Mouse (Mus musculus) kidney, postnatal 4 days (tissue): ENCODE data around the gene Tbl3.
"Not testable (repeated sequence)": the region's sequence is repeated elsewhere in the genome, so short reads cannot be mapped to it uniquely, and the experiment has no call there.

Experiments
- DNase-seq, 2 experiments: peaks; one replicate each; pipeline ENCODE4 v3.0.0; 2021; ENCODE audit warnings: mixed read lengths in 2 of 2

Tbl3 gene

DNA sequence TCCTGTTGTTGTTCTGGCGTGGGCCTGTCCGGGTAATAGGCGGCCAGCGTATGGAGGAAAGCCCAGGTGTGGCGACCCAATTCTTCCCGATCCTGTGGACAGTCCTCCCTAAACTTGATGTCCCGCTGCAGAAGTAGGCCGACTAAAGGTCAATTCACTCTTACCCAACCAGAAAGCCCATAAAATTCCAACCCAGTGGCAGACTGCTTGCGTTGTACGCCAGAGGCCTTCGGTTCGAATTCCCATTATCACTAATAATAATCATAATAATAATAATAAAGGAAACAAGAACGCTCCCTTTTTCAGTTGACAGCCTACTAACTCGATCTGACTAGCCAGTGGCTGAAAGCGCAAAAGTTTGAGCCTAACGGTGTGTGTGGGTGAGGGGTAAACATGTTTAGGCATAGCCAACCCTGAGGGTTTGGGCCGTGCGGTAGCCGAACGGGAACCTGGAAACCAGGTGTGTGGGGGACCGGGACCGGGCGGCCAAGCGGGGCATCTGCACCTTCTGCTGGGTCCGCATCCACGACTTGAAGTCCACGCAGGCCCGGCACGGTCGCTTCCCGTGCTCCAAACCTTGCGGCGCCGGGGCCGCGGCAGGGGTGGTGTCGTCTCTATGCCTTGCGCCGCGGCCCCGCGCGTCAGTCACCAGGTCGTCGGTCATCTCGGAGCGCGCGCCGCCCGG lies 12.0 kb downstream of the Tbl3 start:
- peak in 1 of 2 experiments; percentile 25 for DNase-seq

DNA sequence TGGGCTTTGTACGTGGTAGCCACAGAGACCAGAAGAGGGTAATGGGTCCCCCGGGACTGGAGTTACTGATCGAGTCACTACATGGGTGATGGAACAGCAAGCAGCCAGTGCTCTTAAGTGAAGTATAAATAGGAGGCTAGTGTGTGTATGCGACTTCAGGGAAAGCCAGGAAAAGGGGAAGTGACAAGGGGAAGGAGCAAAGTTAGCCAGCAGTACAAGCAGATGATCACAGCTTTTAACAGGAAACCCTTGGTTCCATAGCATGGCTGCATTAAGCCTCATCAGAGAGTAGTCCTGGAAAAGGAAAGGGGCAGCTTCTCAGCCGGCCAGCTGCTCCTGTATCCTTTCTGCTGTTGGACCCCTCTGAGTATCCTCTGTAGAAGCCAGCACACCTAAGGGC lies 15.1 kb downstream of the Tbl3 start:
- no peak for DNase-seq

DNA sequence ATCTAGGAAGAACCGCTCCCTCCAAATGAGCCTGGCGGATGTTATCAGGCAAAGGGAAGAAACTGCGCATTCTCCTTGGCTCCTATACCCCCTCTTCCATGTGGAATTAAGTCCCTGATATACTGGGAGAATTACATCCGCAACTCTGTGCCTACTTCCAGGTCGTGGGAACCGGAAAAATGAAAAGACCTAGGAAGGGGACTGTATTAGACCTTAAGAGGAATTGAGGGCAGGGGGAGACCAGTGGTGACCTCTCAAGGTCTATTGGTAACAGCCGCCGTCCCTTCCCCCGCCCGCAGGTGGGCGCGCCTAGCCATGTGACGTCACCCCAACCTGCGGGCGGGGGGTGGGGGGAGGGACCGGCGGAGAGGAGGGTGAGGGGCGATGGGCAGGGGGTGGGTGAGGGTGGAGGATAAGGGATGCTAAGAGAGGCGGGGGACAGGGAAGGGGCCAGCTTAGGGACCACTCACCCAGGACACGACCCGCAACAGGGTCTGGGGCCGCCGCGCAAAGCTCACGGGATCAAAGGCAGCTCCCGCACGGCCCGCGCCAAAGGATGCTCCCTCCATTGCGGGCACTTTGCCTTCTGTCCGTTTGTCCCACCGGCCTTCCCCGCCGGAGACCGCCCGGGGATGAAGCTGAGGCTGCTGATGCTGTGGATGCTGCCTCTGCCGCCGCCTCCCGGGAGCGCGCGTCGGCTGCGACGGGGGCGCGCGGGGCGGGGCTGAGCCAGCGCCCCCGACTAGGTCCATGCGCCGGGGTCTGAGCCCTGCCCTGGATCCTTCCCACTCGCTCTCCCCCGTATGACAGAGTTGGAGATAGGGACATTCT lies 18.0 kb downstream of the Tbl3 start, which contains the start of gene Syngr3:
Syngr3 (minus strand) TSS at position 705 of the 831 bp plus-strand sequence.
- peak in 1 of 2 experiments; percentile 34 for DNase-seq

DNA sequence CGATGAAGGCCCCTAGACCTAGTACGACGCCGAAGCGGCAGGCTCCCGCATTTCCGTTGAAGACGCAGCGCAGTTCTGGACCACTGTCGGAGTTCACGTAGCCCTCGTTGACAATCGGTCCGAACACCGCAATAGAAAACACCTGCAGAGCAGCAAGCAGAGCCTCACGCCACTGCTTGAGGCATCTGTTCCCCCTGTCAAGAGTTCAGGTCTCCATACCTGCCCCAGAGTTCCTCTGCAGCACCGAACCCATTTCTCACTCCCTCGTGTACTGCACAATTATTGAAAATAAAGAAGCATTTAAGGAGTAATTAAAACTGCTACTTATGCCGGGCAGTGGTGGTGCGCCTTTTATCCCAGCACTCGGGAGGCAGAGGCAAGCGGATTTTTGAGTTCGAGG lies 19.9 kb downstream of the Tbl3 start:
- DNase-seq, result no peak

DNA sequence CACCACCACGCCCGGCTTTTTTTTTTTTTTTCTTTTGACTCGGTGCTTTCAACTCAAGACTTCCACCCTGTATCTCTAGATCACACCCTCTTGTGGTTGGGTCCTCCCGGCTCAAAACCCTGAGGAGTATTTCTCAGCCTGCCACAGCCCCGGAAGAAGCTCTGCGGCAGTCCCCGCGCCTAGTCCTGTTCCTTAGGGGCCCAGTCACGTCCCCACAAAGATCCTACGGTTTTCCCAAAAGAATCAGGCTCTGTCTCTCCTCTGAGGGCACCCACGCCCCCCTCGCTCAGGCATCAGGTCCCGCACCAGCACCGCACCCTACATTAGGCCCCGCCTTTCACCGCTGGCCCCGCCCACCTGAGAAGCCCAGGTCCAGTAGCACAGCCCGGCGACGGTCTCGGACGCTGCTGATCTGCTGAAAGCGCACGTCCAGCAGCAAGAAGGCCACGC lies 20.3 kb downstream of the Tbl3 start:
- peak; percentile 73 to 79 for DNase-seq

DNA sequence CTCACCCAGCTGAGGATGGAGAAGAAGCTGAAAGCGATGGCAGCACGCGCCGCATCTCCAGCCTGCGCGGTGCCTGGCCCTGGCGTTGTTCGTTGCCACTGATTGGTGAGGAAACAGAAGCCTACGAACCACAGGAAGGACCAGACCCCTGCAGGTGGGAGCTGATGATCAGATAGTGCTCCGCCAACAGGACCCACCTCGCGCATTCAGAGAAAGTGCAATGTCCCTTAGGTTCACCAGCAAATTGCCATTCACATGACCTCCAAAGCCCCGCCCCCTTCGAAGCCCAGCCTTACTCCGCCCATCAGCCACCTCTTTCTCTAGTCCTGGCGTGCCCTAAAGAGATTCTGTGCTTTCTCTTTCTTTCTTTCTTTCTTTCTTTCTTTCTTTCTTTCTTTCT lies 20.9 kb downstream of the Tbl3 start:
- DNase-seq, result peak; percentile 62 to 75

DNA sequence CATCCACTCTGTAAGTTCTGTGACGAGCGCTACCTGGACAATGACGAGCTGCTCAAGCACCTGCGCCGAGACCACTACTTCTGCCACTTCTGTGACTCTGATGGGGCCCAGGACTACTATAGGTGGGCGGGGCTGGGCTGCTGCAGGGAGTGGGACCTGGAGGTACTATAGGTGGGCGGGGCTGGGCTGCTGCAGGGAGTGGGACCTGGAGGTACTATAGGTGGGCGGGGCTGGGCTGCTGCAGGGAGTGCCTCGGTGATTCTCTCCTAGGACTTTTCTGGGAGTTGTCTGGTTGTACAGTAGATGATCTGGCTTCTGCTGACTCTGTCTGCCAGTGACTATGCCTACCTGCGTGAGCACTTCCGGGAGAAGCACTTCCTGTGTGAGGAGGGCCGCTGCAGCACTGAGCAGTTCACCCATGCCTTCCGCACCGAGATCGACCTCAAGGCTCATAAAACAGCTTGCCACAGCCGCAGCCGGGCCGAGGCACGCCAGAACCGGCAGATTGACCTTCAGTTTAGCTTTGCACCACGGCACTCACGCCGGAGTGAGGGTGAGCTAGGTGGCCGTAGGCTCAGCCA lies 29.9 kb downstream of the Tbl3 start:
- DNase-seq, result no peak

DNA sequence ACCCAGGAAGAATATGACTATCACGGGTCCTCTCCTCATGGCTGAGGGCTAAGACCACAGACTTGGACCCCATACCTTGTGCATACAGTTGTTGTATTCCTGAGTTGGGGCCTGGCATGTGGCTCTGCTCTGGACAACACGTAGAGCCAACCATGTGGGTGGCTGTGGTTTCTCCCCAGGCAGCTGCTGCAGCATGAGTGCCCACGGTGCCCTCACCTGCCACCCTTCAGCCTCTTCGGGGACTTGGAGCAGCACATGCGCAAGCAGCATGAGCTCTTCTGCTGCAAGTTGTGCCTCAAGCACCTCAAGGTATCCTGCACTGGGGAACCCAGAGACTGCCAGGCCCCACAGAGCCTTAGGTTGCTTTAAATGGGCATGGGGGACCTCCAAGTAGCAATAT lies 30.6 kb downstream of the Tbl3 start:
- DNase-seq, result no peak

DNA sequence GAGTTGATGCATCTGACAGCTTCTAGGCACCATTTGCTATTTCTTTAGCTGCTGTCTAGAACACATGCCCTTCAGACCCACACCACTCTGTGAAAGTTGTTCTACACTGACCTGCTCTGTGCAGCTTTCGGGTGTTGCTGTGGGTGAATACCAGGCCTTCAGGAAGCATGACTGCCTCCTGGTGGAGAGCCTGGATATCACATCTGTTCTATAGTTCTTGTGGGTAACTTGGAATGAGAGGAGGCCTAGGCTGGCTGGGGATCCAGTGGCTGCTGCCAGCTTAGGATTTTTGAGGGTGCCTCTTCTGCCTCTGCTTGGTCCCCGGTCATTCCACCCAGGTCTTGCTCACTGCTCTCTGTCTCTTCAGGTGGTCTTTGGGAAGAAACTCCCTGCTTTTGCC lies 31.3 kb downstream of the Tbl3 start:
- DNase-seq, result peak; percentile 82 to 86

DNA sequence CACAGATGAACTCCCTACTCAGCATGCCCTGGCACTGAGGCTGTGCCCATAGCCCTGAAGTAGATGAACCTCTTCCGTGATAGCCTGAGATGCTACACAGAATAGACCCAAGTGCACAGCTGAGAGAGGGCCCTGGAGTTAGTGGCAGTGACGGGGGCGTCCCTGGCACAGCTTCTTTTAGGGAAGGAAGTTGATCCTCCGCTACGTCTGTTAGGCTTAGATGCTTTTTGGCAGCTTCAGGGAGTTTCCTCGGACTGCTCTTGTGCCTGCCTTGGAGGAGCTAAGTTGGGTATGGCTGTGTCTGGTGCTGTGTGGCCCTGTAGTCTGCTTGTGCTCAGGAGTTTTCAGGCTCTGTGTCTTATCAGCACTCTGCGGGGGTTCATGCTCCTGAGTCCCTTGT lies 33.2 kb downstream of the Tbl3 start:
- no peak for DNase-seq

DNA sequence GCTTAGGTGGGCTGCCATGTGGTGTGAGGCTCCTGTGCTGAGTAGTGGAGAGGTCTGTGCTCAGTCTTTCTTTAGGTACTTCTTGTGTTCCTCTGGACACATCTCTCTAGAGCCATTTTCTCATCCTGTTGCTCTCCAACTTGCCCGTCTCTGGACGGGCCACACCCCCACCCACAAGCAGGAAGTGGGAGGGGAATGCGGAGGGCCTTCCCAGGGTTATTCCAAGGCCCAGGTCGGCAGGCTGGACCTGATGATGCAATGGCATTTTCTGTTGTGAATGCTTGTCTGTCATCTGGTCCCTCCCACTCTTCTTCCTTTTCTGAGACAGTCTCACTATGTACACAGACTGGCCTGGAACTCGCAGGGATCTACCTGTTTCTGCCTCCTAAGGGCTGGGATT lies 35.3 kb downstream of the Tbl3 start:
- peak; percentile 55 to 72 for DNase-seq

DNA sequence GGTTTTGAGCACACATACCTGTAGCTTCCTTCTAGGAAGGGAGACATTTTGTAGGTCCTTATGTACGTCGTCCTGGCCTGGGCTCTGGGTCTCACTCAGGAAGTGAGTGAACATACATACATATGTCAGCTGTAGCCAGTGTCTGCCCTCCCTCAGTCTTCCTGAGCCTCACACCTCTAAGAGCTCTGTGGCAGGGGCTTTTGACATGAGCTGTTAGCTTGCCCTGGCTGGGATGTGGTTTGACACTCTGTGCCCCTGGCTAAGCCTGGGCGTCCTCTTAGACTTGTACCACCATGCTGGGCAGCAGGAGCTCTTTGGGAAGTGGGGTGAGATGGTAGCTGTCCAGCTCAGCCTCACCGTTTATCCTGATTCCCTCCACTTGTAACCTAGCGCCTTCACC lies 36.1 kb downstream of the Tbl3 start:
- no peak for DNase-seq

DNA sequence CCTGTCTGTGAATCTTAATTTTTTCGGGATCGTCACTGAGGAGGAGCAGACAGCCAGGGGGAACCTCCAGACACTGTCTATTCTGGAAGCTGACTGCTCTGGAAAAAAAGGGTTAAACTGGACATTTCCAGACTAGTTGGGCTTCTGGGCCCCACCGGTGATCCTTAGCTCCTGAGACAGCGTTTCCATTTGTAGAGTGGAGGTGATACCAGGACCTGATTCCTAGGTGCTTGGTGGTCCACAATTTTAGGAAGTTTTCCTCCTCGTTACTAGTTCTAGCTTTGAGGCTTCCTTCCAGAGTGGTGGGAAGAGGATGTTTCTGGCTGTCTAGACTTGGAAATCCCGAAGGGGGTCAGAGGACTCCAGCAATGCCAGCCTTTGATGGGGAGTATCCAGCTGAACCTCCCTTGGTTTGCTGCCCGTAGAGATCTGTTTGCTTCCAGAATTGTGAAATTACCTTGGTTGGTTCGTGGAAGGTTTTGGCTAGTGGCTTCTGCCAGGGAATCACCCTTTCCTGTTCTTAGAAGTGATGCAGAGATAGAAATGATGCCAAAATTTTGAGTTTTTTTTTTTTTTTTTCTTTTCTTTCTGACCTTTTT lies 37.1 kb downstream of the Tbl3 start:
- DNase-seq, result no peak

DNA sequence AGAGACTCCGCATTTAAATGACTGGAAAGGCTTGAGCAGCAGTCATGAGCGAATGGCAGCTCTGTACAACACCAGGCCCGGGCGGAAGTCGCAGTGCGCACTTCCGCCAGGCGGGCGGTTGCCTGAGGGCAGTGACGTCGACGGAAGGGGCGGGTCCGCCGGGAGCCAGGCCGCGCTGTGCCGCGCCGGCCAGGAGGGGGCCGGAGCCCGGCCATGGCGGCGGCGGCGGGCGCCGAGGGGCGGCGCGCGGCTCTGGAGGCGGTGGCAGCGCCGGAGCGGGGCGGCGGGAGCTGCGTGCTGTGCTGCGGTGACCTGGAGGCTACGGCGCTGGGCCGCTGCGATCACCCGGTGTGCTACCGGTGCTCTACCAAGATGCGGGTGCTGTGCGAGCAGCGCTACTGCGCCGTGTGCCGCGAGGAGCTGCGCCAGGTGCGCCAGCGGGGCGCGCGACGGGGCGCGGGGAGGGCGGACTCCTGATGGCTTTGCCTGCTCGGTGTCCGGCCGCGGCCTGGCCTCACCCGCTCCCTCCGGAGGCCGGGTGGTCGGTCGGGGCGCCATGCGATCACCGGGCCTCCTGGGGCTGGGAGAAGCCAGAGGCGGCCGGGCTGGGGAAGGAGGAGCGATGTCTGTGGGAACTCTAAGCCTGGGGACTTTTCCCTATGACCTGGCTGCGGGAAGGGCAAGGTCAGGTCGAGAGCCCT lies 37.8 kb downstream of the Tbl3 start, which contains the start of gene Zfp598:
Zfp598 (plus strand) TSS at position 143 of the 701 bp plus-strand sequence.
- peak; percentile 98 for DNase-seq

DNA sequence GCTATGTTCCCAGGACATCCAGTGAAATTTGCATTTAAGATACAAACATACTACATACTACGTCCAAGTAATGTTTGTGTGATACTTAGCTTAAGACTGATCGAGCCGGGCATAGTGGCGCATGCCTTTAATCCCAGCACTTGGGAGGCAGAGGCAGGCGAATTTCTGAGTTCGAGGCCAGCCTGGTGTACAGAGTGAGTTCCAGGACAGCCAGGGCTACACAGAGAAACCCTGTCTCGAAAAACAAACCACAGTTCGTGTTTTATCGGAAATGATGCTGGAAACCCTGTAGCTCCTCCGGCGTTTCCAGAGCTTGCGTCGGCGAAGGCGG lies 38.3 kb downstream of the Tbl3 start:
- not testable (repeated sequence) for DNase-seq

DNA sequence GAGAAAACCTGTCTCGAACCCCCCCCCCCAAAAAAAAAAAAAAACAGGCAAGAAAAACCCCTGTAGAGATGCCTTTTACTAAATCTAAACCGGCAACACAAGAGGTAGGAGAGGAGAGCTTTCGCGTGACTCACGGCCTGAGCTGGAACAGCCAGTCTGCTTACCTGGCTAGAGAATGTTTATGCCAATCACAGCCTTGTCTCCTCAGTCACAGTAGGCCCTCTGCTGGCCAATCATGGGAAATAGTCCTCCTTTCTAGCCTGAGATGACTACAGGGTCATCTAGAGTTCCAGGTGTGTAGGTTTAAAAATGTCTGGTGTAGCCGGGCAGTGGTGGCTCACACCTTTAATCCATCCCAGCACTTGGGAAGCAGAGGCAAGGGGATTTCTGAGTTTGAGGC lies 40.0 kb downstream of the Tbl3 start:
- peak; percentile 70 to 80 for DNase-seq

DNA sequence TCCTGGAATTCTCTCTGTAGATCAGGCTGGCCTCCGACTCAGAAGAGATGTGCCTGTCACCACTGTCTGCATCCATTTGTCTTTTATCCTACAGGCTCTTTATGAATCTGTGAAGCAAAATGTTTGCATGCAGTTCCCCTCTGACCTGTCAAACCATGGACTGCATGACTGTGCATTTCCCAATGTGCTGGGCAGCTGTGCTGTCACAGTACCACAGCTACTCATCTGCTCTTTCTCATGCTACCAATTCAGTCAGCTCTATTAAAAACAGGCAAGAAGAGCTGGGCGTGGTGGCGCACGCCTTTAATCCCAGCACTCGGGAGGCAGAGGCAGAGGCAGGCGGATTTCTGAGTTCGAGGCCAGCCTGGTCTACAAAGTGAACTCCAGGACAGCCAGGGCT lies 40.4 kb downstream of the Tbl3 start:
- DNase-seq, result not testable (repeated sequence)

DNA sequence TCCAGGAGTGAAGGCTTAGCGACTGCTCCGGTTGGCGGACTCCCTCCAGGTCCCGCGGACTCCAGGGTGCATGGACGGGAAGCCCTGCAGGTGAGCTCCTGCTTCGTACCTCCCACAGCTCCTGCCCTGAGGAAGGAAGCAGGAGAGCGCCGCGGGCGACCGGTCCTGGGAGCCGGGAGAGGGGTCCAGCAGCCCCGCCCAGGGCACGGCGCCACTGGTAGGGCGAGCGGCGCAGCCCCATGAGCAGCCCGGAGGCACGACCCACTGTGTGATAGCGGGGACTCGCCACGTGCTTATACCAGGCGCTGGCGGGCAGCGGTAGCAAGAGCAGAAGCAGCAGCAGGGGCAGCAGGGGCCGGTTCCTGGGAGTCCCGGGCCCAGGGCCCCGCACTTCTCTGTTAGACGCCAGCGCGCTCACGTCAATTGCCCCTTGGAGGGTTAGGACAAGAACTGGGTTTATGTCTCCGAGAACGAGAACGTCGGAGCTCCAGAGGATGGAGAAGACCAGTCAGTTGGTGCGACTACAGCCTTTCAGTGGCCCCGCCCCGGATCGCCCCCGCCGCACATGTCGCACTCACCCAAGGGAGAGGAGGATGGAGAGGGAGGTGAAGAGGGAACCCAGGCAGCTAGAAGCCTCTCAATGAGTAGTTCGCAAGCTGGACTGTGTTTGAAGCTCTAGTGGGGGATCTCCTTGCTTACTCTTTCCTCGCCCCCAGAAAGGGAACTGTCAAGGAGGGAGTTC lies 49.3 kb downstream of the Tbl3 start, which contains the start of gene Npw:
Npw (minus strand) TSS at position 441 of the 742 bp plus-strand sequence.
- peak; percentile 48 to 60 for DNase-seq

DNA sequence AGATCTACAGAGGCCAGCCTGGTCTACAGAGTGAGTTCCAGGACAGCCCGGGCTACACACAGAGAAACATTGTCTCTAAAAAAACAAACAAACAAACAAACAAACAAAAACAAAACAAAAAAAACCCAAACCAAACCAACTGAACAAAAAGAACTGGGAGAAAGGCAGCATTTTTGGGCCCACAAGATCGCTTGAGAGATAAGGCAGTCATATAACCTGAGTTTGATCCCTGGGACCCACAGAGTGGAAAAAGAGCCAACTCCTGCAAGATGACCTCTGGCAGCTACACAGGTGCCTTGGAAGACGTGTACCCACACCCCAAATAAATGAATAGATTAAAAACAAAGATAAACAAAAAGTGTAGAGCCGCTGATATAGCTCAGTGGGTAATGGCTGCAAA lies 52.5 kb downstream of the Tbl3 start:
- no peak for DNase-seq

DNA sequence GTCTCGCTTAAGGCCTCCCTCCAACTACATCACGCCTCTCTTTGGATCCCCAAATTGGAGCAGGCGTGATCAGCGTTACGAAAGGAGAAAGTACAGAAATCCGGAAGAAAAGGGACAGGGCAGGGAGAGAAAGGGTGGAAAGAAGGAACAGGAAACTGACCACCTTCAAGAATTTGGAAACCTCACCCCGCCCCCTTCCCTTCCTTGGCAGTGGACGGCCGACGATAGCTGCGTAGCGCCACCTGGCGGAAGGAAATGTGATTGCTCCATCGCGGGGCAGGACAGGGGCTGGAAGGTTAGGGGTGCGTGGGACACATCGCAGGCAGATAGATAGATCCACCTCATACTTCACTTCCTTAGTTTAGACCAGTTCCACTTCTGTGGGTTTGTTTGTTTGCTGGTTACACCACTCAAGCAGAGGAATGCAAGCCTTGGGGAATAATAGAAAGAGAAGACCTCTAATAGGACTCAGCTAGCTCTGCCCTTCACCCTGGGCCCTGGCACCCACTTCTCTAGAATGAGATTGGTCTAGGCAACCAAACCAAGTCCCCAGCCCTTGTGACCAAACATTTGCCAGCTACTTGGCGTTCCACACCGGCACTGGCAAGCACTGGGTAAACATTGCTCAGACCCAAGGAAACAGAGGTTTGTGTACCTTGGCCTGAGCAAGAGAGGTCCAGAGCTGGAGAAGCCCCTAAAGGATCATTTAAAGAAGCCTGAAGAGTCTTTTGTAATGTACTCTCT lies 53.3 kb downstream of the Tbl3 start:
- peak; percentile 90 to 93 for DNase-seq

DNA sequence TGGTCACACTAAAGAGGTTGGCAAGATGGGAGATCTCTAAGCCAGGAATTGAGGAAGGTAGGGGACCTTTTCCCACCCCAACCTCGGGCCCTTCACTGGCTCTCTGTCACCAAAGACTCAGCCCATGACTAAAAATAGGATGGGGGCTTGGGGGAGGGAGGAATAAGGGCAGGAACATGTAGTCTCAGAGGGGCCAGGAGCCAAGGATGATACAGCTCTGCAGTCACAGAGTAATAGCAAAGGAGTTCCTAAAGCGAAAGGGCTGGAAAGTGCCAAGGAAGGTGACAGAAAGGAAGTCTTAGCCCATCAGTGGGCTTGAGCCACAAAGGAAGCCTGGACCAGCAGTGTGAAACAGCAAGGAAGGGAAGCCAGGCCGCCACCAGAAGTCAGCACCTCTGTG lies 55.6 kb downstream of the Tbl3 start:
- DNase-seq, result no peak
